Mouse (Mus musculus) megakaryocyte-erythroid progenitor cell, adult 5-6 weeks (primary cell): ENCODE results near the gene Asic3. TPM values are rescaled to one million over a fixed set of nuclear protein-coding genes. Genes with fewer than 3 reads are reported as not detected.

Source experiments
- ATAC-seq: replicated peaks from 2 replicates; pipeline ENCODE4 v1.8.0; 2016; ENCODE audit warnings: mild to moderate bottlenecking, inconsistent platforms; ENCODE audit not compliant: severe bottlenecking, poor library complexity, low FRiP score, low TSS enrichment
- total RNA-seq, 2 experiments: library from RNA; stranded (forward) in 1 of 2; stranded (reverse) in 1 of 2; fragments of 200-1000, 215-1000 nt in 1 of 2; fragments of >200 nt in 1 of 2; fragmentation: Nextera tagmentation in 1 of 2; gene quantifications; 2 replicates each; pipeline ENCODE4 v1.2.3; 2014 to 2017

Gene Asic3
- total RNA-seq, 2 experiments from 2014 or later = not detected

GRCm38 (mm10) chr5:24413938-24414337, 746 bp downstream of the Asic3 start:
- ATAC-seq = no peak

GRCm38 (mm10) chr5:24416222-24416736, 3.1 kb downstream of the Asic3 start:
- peak; percentile 75 for ATAC-seq

- no peak for ATAC-seq
These were observed 4.4 kb downstream of the Asic3 start for GRCm38 (mm10) chr5:24417587-24417986.

- no peak for ATAC-seq
These were observed 7.2 kb downstream of the Asic3 start for GRCm38 (mm10) chr5:24420381-24420780.

GRCm38 (mm10) chr5:24423129-24424003, 10.2 kb downstream of the Asic3 start, which contains the start of the genes Cdk5 and Slc4a2:
TSS of gene Cdk5 (minus strand) at chr5:24423530.
TSS of gene Slc4a2 (plus strand) at chr5:24423837.
- ATAC-seq = peak; percentile 93

GRCm38 (mm10) chr5:24424004-24424781, 11.0 kb downstream of the Asic3 start:
- ATAC-seq = no peak; the same call in 1 of the 2 replicates

- ATAC-seq = no peak
These were observed 11.7 kb downstream of the Asic3 start for GRCm38 (mm10) chr5:24424861-24425411.

GRCm38 (mm10) chr5:24425421-24426036, 12.3 kb downstream of the Asic3 start:
- no peak for ATAC-seq

DNA sequence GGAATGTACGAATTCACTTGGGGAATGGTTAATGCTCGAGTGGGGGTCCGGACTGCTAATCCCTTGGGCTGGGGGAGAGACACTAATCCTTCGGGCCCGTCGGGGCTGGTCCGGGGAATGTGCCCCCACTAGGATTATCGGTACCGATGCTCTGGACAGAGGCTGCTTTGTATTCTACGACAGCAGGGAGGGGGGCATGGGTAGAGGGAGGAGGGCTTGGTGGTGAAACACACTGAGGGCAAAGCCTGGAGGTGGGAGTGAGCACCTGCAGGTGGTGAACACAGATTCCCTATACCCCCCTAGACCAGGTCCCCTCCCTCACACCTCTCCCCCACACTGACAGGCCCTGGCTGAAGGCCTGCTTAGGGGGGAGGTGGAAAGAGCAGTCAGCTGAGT, 12.8 kb downstream of the Asic3 start:
- ATAC-seq = no peak

DNA sequence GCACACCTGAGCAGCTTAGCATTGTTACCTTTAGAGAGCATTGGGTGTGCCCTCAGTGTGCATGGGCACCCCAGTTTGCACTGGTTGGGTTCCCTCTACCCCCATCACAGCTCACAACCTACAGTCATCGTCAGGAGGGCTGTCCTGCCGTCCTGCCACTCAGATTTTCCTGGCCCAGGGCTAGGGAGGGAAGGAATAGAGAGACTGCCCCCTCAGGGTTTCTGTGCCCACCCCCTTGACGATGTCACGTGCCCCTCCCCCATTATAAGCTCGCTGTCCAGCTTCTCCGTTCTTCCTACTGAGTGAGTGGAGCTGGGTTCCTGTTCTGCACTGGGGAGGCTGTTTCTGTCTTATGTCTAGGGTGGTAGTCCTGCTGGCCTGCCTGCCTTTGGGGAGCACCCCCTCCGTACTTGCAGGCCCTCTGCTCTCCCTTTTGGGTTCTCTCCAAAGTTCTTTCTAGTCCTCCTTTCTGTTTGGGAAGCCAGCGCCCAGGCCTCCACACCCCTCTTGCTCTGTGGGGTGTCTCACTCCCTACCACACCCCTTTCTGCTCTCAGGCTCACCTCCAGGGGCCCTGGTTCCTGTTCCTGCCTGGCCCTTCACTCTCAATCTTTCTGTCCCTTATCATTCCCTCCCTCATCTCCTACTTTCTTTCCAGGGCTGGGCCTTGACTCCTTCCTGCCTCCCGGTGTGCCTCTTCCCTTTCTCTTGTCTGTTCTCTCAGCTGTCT, 13.5 kb downstream of the Asic3 start:
- no peak for ATAC-seq

DNA sequence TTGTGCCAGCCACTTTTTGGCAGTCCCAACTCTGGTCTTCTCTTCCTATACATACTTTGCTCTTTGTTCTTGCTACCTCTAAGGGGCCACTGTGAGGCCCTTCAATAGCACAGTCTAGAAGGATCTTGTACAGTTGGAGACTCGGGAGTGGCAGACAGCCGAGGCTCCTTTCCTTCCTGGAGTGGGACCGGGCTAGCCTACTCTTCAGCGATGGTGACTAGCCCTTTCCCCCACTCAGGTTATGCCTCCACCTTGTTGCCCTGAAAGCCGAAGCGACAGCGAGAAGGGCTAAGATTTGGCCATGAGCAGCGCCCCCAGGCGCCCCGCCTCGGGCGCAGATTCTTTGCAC, 14.1 kb downstream of the Asic3 start:
- no peak for ATAC-seq

GRCm38 (mm10) chr5:24427981-24428402, 14.8 kb downstream of the Asic3 start:
- ATAC-seq = no peak

DNA sequence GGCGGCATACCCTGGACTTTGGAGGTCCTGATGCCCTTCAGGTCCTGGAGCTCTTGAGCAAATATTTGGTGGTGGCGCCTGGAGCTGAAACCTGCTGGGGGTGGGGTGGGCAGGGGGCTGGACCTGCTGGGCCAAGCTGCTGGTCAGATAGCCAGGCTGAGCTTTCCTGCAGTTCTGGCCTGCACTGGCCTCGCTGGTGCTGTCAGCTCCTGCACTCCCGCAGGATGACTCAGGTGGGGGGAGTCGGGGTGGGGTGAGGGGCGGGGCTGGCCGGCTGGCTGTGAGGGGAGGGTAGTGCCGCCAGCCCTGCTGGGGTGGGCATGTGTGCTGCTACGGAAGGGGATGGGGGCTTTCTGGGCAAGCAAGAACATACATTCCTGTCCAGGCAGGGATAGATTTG, 15.4 kb downstream of the Asic3 start:
- ATAC-seq = no peak

- ATAC-seq = no peak
These were observed 20.8 kb downstream of the Asic3 start for GRCm38 (mm10) chr5:24433993-24434392.

- no peak for ATAC-seq
These were observed 28.0 kb downstream of the Asic3 start for GRCm38 (mm10) chr5:24441187-24441586.

DNA sequence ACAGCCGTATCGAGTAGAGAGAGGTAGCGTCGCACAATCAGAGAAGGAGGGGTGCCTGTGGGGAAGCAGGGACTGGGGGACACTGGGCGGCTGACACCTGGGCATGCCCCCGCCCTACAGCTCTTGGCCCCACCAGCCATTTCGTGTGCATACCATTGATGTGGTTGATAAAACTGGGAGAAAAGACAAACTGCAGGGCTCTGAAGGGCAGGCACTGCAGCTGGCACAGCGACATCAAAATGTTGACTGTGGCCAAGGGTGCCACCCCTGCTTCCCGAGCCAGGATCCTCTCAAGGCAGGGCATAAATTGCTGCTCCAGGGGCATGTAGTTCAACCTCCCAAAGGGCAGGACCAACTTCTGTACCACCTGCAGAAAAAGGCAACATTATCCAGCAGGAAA, 28.8 kb downstream of the Asic3 start:
- no peak for ATAC-seq

- no peak for ATAC-seq
These were observed 30.0 kb downstream of the Asic3 start for GRCm38 (mm10) chr5:24443204-24443603.

- no peak for ATAC-seq
These were observed 30.7 kb downstream of the Asic3 start for GRCm38 (mm10) chr5:24443927-24444326.
